Mouse (Mus musculus): ENCODE data around the gene Mapkapk3.
A peak's percentile ranks its signal among the peaks of the same experiment; 100 is the strongest.
"Not testable (repeated sequence)": the region's sequence is repeated elsewhere in the genome, so short reads cannot be mapped to it uniquely, and the experiment has no call there.

Mapkapk3 gene

DNA sequence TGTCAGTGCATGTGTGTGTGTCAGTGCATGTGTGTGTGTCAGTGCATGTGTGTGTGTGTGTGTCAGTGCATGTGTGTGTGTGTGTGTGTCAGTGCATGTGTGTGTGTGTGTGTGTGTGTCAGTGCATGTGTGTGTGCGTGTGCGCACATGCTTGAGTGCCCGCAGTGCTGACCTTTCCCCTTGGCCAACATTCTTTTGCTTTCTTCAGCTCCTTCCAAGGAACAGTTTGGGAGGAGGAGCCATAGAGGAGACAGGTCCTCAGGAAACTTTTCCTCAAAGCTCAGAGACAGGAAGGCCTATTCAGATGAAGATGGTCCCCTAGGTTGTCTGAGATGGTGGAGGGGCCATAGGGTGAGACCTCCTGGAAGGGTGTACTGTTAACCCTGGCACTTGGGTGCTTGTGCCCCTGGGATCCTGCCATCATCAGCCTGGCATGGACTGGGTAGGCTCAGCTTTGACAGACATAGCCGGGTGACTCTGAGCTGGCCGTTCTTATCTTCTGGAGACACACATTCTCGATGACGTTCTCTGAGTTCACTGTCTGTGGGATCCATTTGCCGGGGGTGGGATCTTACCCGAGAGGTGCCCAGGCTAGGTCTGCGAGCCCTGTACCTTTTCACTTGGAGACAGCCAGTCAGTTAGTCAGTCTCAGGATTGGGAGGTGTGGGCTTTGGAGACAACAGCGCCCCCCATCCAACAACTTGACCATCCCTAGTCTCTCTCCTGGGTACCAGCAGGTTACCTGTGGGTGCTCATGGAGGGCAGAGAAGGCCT is 17.6 kb upstream of the Mapkapk3 start:
- no peak for DNase-seq (ENCODE audit: low spot score)

DNA sequence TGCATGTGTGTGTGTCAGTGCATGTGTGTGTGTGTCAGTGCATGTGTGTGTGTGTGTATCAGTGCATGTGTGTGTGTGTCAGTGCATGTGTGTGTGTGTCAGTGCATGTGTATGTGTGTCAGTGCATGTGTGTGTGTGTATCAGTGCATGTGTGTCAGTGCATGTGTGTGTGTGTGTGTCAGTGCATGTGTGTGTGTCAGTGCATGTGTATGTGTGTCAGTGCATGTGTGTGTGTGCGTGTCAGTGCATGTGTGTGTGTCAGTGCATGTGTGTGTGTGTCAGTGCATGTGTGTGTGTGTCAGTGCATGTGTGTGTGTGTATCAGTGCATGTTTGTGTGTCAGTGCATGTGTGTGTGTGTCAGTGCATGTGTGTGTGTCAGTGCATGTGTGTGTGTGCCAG is 17.0 kb upstream of the Mapkapk3 start:
- not testable (repeated sequence) for DNase-seq (ENCODE audit: low spot score)

DNA sequence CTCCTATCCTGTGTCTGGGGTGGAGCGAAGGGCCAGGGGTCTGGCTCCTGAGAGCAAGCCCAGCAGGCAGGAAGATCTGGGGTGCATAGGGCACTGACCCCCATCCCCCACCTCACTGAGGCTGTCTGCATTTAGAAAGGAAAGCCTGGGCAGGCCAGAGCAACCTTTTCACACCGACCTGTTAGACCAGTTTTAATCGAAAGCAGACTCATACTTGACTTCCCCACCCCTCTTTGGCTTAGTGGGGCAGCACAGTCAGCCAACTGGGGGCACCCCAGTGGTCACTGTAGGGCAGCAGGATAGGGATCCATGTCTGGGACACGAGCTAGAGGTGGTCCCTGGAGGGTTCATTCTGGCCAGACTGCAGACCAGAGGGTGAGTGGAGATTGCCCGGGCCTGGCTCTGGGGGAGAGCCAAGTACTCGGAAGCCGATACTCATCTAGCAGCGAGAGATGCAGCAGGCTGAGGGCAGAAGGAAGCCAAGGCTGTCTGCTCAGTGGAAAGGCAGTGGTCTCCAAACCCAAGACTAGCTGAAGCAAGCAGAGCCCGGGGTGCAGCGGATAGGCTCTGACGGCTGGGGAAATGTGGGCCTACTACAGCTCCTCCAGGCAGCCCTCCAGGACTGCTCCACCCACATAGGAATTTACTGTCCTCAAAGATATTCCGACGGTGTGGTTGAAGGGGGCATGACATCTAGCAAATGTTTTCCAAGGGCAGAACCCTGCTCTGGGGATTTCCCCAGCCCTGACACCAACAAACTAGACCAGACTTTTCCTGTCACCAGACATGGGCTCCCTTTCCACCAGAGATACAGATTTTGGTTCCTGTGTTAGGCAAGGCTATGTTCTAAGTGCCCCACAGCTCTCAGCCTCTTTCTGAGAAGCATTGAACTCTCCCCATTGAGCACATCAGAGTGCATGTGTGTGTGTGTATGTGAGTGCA is 16.2 kb upstream of the Mapkapk3 start:
- no peak for DNase-seq (ENCODE audit: low spot score)

DNA sequence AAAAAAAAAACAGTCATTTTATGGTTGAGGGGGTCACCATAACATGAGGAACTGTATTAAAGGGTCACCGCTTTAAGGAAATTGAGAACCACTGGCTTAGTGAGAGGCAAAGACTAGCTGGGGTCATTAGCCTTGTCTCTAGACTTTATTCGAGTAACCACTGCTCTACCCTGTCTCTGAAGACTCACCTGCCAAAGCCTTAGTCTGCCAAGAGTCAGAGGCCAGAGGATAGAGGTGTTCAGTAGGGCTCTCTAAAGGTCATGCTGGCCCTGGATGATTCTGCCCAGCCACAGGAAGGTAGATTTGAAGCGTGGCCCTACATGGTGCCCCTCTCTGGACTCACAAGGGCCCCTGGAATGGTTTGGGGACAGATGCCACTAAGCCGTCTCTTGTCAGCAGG is 15.3 kb upstream of the Mapkapk3 start:
- no peak for DNase-seq (ENCODE audit: low spot score)

DNA sequence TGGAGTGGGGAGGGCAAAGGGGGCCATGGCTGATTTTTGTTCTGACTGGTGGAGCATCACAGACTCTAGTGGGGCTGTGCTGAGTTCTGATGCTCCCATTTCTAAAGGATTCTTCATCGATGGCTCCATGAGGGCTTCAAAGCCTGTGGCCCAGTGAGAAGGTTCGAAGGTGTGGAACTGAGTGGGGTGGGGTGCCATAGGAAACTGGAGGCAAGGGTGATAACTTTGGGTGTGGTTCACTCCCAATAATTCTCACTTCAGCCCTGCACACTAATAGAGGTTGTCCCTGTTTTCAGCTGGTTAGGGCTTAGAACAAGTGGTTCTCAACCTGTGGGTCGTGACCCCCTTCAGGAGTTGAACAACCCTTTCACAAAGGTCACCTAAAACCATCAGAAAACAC is 14.7 kb upstream of the Mapkapk3 start:
- DNase-seq (ENCODE audit: low spot score) = no peak

DNA sequence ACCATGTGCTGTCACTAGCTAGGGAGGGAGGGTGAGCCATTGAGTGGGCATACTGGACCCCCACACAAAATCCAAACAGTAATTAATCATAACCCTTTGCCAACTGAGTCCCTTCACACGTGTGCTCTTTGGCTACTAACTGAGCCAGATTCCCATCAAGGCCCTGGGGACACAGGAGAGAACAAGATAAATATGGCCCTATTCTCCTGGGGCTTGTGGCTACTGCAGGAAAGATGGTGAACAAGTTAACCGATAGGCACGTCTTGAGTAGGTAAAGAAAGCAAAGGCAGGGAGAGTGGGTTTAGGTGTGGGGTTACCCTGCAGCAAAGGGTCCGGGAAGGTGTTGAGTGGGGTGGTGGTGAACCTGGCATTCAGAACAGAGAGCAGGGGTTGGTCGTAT is 14.2 kb upstream of the Mapkapk3 start:
- no peak for DNase-seq (ENCODE audit: low spot score)

DNA sequence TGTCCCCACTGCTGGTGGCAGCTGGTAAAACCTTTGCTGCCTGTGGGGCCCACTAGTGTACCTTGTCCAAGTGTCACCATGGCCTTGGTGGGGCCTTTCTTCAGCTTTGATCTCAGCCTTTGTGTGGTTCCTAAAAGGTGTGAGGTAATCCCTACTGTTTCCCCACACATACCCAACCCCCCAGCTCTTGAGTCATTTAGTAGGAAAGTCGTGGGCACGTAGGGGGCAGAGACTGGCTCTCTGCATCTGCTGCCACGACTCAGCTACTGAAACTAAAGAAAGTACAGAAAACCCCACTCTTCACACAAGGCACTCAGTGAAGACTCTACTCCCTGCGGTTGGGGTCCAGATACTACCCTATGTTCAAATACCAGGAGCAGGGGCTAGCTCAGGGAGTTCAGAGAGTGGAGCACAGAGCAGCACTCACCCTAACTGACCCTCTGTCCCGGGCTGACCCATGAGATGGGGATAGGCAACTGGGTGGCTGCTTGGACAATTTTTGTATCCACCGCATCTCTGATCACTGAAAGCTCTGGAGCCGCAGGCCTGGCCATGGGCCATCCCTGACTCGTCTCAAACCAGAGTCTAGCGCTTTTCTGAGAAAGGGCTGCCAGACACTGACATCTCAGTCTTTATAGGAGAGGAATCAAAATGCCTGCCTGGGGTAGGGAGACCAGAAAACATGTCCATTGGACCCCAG is 13.6 kb upstream of the Mapkapk3 start:
- DNase-seq (ENCODE audit: low spot score) = no peak

DNA sequence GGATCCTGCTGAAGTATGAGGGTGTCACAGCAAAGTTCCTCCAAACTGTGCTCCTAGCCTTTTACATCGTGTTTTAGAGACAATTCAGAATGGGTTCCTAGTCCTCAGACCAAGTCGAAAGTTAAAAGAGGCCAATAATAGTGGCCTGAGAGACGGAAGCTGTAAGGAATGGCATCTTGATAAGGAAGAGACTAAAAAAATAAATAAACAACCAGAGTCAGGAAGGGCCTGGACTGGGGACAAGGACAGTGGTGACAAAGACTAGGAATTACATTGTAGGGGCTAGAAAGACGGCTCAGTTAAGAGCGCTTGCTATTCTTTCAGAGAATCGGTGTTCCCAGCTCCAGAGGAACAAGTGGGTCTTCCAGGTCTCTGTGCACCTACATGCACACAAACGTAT is 12.9 kb upstream of the Mapkapk3 start:
- DNase-seq (ENCODE audit: low spot score) = no peak

DNA sequence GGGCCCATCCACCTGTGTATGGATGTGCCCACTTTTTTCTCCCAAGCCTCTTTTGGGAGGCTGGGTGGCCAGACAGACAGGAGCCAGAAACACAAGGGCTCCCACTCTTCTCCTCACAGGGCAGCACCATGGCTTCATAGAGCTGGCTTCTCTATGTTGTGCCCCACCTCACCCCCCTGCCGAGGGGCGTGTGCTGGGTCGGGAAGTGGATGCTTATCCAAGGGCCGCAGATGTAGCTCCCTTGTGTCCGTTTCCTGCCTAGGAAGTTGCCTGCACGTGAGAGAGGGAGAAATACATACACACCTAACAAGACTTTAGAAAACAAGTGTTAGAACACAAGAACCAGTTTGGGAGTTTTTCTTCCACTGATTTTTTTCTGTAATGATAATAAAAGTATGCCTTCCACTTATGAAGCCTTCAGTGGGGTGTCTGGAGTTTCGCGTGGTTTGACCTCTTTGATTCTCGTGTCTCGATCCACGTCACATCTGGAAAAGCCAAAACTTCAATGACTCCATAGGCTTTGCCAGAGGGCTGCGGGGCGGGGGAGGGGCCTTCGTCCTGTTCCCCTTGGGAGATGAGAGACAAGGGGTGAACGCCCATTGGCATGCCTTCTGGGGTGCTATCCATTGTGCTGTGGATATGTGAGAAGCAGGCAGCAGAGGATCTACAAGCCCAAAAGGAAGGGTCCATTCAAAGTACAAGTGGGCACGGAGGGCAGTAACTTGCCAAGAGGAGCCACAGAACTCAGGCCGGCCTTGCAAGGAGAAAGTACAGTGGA is 12.1 kb upstream of the Mapkapk3 start:
- no peak for DNase-seq (ENCODE audit: low spot score)

DNA sequence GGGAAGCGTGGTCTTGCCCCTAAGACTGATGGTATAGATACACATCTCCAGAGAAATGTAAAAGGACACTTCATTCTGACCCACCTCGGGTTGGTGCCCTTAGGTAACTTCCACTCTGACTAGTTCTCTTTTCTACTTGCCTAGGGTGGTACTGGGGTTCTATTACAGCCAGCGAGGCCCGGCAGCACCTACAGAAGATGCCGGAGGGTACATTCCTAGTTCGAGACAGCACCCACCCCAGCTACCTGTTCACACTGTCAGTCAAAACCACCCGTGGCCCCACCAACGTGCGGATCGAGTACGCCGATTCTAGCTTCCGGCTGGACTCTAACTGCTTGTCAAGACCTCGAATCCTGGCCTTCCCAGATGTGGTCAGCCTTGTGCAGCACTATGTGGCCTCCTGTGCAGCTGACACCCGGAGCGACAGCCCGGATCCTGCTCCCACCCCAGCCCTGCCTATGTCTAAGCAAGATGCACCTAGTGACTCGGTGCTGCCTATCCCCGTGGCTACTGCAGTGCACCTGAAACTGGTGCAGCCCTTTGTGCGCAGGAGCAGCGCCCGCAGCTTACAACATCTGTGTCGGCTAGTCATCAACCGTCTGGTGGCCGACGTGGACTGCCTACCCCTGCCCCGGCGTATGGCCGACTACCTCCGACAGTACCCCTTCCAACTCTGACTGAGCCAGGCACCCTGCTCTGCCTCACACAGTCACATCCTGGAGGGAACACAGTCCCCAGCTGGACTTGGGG is 10.7 kb upstream of the Mapkapk3 start:
- DNase-seq (ENCODE audit: low spot score) = no peak

DNA sequence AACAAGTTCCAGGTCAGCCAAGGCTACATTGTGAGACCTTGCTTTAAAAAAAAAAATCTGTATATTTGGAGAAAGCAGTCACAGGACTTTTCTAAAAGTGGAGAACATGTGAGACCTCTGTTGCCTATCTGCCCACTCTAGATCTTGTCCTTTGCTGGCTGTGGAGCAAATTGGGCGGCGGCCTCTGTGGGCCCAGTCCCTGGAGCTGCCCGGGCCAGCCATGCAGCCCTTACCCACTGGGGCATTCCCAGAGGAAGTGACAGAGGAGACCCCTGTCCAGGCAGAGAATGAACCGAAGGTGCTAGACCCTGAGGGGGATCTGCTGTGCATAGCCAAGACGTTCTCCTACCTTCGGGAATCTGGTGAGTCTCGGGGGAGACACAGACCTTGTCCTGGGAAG is 10.1 kb upstream of the Mapkapk3 start:
- DNase-seq (ENCODE audit: low spot score) = no peak

DNA sequence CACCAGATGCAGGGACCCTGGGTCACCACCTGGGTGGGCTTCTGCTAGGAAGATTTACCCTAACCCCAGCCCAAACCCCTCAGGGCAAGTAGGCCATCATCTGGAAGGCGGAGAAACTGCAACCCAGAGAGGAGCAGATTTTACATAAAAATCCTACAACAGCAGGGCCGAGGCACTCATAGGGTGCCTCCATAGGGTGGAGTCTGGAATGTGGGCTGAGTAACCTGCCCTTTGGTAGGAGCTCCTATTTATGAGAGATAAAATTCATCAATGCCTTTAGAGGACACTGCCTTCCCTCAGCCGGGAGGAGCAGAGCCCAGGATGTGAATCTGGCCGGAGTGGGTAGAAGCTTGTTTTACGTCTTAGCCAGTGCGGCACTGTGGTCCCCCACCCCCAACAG is 9.2 kb upstream of the Mapkapk3 start:
- no peak for DNase-seq (ENCODE audit: low spot score)

DNA sequence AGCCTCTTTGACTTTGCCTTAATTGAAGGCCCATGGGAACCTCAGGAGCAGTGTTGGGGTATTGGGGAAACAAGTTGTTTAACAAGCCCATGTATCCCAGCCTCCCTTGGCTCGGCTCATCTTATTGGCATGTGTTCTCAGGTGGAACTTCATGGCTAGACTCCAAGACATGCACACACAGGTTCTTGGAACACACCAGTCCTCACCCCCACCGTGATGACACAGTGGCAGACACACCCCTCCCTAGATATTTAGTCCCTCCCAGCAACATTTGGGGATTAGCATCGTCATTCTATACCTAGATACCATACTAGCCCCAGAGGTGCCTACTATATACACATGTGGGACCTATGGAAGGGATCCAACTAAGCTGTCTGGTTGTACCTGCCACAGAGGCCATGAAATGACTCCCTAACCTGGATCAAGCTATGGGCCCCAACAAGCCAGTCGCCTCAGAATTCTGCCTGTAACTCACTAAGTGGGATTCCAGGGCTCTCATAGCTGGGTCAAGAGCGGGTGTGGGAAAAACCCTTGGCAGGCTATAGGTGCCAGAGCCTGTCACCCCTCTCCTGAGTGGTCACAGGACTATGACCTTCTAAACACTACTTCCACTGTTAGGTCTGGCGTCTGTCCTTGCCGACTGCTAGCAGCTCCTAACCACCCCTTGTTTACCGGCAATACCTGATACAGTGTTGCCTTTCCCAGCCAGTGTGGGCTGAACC is 8.5 kb upstream of the Mapkapk3 start:
- no peak for DNase-seq (ENCODE audit: low spot score)

DNA sequence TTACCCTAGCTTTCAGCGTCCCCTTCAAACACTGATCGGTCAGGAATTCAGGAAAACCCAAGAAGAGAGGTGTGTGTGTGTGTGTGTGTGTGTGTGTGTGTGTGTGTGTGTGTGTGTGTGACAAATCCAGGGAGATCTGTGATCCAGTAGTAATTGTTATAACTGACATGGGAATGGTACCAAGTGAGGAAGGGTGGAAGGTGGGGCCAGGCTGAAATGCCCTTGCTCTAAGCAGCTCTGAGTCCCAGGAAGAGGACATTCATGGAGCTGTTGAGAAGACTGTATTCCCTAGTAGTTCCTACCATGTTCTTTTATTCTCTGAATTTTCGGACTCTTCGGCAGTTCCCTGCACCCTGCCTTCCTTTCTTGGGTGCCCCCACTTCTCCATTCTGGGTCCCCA is 8.0 kb upstream of the Mapkapk3 start:
- DNase-seq (ENCODE audit: low spot score) = no peak

DNA sequence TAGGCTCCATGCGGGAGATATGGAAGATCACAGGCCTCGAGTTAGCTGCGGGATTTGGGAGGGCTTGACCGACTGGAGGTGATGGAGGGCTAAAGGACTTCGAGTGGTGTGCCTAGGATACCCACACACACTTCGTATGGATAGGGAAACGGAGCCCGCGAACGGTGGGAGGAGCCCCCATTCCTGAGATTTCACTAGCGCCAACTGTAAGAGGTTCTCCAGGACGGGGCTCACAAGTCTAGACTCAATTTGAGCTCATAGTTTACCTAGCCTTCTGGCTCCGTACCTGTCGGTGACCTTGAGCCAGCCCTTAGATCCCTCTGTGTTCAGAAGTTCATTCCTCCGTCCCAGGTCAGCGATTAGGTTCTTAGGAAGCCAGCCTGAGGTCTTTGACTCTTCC is 7.4 kb upstream of the Mapkapk3 start:
- DNase-seq (ENCODE audit: low spot score) = no peak

DNA sequence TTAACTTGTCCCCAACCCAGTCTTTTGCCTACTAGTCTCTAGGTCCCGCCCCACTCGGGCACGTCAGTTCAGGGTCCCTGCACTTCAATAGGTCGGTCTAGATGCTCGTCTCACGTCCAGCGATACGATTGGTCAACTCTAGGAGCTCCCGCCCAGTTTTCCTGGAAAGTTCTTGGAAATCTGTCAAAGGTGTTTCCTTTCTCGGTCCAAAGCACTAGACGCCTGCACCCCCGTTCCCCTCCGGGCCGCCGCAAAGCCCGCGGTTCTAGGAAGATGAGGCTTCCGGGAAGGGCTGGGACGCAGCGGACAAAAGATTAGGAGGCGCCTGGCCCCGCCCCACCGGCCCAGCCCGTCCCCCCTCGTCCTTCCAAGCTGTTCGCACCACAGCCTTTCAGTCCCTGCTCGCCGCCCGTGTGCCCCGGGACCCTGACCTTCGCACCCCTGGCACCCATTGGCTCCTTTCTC is 6.9 kb upstream of the Mapkapk3 start:
- peak; percentile 88 for DNase-seq (ENCODE audit: low spot score)

DNA sequence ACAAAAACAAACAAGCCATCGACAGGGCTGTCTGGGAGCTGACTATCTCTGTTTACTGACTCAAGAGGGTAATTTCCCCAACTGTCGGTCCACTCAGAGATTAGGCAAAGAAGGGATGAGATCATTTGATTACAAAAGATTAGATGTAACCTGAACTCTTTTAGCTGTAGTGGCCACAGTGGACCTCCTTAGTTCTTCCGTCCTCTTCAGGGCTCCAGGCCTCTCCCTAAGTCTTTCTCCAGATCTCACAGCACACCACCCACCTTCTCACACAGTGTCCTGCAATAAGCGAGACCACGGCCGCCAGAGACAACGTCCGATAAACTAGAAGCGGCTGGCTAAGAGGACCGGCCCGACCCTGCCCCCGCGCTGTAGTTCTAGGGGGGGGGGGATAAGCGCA is 6.4 kb upstream of the Mapkapk3 start:
- DNase-seq (ENCODE audit: low spot score) = no peak

DNA sequence AAGGTAGTCTGAATTCAATTTTAAA is 6.2 kb upstream of the Mapkapk3 start, which contains the start of gene Cish:
Cish (plus strand) TSS at position 11 of the 25 bp plus-strand sequence.
- DNase-seq (ENCODE audit: low spot score) = no peak

DNA sequence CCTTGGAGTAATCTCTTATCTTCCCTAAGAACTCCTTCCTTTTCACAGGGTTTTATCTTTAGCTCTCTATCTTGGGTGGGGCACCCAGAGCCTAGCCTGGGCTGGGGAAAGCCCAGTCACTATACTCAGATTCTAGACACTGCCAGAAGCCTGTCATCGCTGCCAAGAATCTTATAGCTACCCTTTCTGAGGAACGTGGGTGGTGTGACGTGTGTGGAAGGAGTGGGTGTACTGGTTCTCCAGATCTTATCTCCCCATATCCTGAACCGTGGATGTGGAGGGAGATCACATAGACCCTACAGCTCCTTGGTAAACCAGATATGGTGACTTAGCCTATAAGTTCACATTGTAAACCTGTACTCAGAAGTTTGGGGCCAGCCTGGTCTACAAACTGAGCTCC is 5.9 kb upstream of the Mapkapk3 start:
- no peak for DNase-seq (ENCODE audit: low spot score)

DNA sequence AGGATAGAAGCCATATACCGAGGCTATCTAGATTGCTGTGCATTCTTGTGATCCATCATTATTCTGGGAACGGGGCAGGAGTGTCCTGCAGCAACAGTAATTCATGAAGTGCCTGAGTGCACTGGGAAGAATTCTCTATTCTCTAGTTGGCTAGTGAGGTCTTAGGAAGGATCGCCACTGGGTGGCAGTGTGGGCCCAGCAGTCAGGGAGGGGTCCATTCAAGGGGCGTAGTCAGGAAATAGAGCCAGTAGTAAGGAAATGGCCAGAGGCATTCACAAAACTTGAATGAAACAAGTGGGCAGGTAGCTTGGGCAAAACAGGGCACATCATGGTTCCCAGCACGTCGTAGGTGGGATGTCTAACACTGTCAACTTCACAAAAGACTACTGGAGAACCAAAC is 4.6 kb upstream of the Mapkapk3 start:
- peak; percentile 35 for DNase-seq (ENCODE audit: low spot score)

DNA sequence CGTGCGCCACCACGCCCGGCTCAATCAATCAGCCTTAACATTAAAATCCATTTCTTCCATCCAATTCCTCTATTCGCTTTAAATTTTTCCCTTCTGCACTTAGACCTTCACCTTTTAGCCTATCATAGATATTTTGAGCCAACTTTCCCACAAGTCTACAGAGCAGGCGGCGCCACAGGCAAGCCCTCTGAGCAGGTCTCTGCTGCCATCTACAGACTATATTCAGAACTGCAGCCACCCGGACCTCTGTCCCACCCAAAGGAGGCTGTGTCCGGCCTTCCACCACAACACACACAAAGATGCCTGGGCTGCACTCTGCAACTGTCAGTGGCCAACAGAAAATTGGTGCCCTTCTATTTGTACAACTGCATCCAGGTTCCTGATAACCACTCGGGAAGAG is 1.2 kb upstream of the Mapkapk3 start:
- peak; percentile 67 for DNase-seq (ENCODE audit: low spot score)

Measured in left cerebral cortex, adult 11 months (tissue).